Mouse (Mus musculus) lung, adult 18-20 months (tissue): ENCODE measurements around the gene Aaed1.
A peak's percentile ranks its signal among the peaks of the same experiment; 100 is the strongest.

Source experiments
- DNase-seq, 2 experiments: peaks; one replicate each; pipeline ENCODE4 v3.0.0; 2022; ENCODE audit warnings: mixed read lengths in 2 of 2

The Aaed1 gene

DNA sequence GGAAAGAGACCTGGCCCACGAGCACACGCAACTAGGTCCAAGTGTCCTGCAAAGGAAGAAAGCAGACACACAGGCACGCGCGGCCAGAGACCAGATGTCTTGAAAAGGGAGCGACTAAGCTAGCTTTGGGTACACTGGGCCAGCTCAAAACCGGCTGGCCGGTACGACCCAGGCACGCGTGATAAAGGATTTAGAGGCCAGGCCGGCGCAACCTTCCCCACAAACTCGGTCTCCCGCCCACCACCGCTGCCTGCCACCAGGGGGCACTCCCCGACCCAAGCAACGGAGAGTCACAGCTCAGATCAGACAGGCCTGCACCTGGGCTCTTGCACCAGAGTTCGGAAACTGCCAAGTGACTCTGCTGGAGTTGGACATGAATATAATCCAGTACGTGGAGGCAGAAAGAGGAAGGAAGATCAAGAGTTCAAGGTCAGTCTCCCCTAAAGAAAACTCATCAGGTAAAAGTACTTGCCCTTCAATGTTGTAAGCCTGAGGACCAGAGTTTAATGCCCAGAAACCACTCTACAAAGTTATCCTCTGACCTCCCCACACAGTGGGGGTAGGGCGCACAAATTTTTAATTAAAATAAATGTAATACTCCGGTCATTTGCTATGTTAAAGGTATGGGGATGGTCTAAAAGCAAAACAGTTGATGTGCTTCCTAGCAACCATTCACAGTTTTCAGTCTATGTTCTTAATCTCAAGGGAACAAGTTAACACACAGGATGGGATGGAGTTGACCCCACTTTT lies 63.6 kb downstream of the Aaed1 start:
- DNase-seq = peak; percentile 88 to 92

DNA sequence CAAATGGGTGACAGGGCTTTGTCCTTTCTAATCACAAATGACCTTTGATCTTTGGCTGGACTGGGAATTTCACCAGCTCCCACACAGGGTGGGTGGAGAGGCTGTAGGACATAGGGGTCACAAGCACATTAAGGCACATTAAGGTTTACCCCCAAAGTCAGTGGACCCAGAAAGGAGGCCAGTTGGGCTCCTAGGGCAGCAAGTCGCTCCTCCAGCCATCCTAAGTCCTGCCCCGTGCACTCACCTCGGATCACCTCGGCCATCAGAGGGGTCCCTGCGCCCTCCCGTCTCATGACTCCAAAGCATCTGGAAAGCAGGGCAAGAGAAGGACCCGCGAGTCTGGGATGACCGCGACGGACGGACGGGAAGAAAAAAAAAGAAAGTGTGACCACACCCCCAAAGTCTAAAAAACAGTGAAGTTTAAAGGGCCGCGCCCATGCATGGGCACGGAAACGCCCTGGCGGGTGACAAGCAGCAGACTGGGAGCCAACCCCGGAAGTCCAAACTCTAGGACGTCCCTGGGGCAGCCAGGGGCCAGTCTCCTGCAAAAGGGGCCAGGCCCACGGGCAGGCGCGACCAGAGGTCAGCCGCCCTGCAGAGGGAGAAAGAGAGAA lies 64.2 kb downstream of the Aaed1 start:
- peak; percentile 79 to 84 for DNase-seq

DNA sequence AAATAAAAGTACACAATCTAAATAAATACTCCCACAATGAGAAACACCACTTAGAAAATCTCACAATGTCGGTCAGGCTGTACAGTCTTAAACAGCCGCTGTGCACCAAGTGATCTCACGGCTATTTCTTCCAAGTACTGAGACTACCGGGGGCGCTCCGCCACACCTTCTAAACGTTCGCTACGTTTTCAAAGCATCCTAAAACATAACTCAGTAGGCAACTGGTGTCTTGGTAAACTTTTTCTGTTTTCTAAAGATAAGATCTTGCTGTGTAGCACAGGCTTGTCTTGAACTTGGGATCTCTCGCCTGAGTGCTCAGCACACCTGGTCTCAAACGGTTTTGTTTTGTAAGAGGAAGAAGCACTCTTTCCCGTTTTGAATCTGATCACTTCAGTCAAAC lies 66.4 kb downstream of the Aaed1 start:
- DNase-seq = no peak

DNA sequence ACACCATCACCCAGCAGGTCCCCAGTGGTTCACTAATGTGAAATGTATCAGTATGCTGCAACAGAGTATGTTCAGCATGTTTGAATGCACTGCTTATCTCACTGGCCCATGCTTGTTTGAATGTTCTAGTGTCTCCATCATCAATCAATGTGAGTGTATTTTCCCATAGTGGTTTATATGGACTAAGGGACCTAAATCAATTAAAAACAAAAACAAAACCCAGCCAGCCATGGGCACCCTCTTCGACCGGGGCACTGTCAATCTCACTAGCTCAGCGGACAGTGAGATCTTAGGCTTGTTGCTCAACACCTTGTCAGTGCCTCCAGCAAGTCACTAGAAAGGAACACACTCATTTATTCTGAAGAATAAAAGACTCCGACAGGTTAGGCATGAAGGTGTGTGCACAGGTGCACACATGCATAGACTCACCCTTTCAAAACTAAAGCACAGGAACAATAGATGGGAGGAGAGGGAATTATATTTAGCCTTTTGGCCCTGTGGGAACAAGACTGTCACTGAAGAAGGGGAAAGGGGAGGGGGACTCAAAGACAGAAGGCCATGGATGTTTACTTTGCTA lies 67.7 kb downstream of the Aaed1 start:
- DNase-seq = no peak

DNA sequence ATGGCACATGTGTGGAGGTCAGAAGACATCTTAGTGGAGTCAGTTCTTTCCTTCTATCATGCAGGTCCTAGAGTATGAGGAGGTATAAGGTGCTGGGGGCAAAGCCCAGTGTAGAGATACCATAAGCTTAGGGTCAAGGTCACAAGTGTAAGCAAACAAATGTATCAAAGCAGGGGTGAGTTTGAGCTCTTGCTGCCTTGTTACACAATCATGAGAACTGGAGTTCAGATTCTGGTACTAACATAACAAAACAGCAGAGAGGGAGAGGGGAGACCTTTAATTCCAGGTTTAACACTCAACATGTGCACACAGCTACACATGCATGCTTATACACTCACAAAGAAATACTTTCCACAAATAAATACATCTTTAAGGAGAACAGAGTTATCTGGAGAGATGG lies 69.8 kb downstream of the Aaed1 start:
- no peak for DNase-seq

DNA sequence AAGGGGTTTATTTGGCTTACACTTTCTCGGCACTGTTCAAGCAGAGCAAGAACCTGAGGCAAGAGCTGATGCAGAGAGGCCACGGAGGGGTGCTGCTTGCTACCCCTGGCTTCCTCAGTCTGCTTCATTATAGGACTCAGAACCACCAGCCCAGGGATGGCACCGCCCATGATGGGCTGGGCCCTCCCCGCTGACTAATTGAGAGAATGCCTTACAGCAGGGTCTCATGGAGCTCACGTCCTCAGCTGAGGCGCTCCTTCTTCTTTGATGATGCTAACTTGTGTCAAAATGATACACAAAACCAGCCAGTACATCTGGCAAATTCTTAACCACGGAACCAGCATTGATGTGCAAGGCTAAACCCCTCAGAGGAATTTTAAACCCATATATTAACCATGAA lies 71.9 kb downstream of the Aaed1 start:
- no peak for DNase-seq

DNA sequence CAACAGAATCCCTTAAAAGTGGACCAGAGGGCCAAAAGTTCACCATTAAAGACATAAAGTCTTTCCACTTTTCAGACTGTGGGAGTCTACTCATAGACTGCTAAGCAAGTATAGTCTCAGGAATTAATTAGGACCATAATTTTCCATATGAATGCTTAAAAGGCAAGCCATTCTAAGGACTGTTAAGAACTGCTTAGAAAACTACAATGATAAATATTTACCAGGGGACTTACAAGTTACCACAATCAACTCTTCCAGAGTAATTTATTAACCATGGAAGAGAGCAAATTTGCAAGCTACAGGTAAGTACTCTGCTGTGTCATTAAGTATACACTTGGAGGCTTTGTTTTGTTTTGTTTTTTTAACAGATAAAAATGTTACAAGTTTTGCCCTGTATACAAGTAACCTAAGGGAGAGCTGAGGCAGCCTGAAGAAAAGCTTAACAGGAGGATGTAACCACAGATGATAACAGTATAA lies 74.8 kb downstream of the Aaed1 start:
- DNase-seq = no peak

DNA sequence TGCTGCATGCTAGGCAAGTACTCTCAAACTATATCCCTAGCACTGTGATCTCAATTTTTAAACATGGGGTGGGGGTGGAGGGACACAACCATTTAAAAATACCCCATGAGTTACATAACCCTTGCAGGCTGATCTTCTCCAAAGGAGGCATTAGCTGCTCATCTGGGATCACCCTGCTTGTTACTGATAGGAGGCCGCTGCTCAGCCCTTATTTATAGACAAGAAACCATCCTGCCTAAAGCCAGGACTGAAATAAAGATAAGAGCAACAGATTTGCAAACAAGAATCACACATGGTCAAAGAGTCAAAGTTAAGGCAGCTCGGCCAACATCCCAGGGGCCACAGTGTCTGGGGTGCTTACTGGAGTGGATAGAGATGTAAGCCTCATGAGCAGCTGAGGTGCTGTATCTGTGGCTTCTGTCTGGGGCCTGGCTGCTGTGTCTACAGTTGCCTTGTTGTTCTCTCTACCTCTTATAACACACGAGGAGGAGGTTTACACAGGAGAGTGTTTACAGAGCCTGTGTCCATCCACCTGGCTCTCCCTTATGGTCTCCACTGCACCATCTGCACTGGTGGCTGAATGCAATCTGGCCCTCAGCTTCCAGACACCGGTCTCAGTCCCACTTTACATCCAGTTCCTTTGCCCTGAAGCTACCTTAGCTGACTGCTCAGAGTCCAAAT lies 75.4 kb downstream of the Aaed1 start:
- DNase-seq = no peak

DNA sequence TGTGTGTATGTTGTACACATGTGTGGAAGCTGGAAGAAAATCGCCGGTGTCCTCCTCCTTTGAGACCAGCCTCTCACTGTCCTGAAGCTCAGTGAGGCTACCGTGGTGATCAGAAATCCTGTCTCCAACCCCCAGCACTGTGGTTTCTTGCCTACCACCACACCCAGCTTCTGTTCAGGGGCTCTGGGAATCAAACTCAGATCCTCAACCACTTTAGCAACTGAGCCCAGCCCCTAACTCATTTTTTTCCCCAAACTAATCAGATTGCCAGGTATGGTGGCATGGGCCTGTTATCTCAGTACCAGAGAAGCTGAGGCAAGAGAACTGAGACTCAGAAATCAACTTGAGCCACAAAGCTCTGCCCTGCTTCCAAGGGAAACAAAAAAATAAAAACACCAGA lies 76.7 kb downstream of the Aaed1 start:
- DNase-seq = no peak

DNA sequence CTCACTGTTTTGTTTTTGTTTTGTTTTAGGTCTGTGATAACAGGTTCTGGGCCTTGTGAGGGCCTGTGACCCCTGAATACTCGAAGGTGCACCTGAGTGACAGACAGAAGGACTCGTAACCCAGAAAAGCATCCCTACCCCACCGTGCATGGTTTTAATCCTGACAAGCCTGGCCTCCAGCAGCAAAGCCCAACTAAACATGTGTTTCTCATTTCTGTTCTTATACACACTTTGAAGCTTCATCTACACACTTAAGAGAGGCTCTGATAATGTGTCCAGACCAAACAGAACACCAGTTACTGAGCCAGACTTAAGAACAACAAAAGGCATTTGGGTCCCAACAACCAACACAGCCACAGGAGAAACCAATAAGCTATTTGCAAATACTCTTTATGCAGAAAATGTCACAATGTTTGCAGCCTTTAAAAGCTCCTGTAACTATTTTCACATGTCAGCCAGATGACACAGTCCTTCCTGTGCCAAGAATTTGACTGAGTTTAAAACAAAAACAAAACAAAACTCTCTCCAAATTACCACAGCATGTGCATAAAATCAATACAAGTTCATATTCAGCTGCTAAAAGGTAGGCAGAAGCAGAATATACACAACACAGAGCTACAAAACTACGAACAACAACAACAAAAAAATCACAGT lies 77.3 kb downstream of the Aaed1 start:
- DNase-seq = no peak

DNA sequence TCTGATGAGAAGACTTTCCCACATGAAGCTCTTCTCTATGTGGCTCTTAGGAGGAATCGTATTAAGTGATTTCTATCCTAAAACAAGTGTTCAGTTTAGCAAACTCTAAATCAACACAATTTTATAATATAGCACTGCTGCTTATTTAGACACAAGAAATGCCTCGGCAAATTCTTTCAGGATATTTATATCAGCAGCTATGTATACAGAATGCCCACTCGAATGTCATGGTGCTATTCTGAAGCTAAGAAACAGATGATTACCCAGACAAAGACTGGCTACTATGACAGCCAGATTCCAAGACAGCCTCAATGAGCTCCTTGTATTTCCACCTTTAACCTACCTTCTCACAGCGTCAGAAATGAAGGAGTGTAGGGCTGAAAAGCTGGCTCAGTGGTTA lies 79.4 kb downstream of the Aaed1 start:
- no peak for DNase-seq

DNA sequence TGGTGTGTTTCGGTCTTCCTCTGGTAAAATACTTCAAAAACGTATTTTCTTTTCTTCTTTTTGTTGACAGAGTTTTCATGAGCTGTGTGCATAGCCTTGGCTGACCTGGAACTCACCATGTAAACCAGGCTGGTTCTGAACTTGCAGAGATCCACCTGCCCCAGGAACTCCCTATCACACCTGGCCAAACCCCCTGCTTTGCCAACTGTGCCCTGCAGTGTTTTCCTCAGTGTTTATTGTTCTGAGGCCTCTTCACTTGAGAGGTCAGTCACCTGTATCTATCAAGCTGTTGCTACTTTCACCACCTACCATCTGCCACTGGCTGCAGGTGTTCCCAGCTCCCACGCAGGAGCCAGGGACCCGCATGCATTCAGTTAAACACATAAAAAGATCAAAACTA lies 85.8 kb downstream of the Aaed1 start:
- no peak for DNase-seq

DNA sequence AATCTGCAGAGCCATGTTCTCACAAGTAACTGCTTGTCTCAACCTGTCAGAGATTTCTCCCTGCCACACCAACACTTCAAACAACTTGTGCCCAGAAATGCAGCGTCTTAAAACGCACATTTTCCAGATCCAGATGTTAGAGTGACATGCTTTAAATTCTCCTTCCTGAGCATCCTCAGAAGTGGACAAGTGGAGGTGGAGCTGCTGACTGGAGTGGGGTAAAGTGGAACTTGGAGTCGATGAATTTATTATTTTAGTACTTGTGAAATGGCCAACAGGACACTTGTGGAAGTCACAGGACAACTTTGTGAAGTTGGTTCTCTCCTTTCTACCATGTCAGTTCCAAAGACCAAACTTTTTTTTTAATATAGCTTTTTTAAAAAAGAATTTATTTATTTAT lies 86.8 kb downstream of the Aaed1 start:
- peak in 1 of 2 experiments; percentile 14 for DNase-seq
